Mouse (Mus musculus) ES-E14 (cell line): Measurements from ENCODE around the gene Slc18b1. TPM values are rescaled to one million over a fixed set of nuclear protein-coding genes. Genes with fewer than 3 reads are reported as not detected.

ENCODE experiments used
- DNase-seq: peaks from one replicate; pipeline ENCODE4 v3.0.0-alpha.2; 2013; ENCODE audit warnings: low read depth, low spot score
- H3K27ac ChIP-seq: 2 replicates; pipeline ENCODE4 v1.5.1; 2012; ENCODE audit warnings: low read depth, mild to moderate bottlenecking, low read length, moderate library complexity, mixed read lengths; ENCODE audit not compliant: poor library complexity, insufficient read depth, severe bottlenecking
- H3K36me3 ChIP-seq: 2 replicates; pipeline ENCODE4 v1.6.1; 2012; ENCODE audit warnings: mild to moderate bottlenecking, low read length, moderate library complexity, mixed read lengths; ENCODE audit not compliant: control insufficient read depth, poor library complexity, insufficient read depth, severe bottlenecking
- H3K4me1 ChIP-seq, 2 experiments: fragments of 150-350 bp in 1 of 2; sonication (generic) in 1 of 2; 2 replicates each; pipeline ENCODE4 v1.6.1; 2012; ENCODE audit warnings: low read length in 2 of 2, mild to moderate bottlenecking in 1 of 2, mixed read lengths in 1 of 2; ENCODE audit not compliant: control insufficient read depth in 2 of 2, insufficient read depth in 2 of 2, poor library complexity in 1 of 2
- H3K4me3 ChIP-seq, 2 experiments: fragments of 150-350 bp in 1 of 2; sonication (generic) in 1 of 2; 2 replicates each; pipeline ENCODE4 v1.5.1; 2012; ENCODE audit warnings: low read length in 2 of 2, low read depth in 1 of 2, mild to moderate bottlenecking in 1 of 2, mixed read lengths in 1 of 2; ENCODE audit not compliant: insufficient read depth in 1 of 2, poor library complexity in 1 of 2, severe bottlenecking in 1 of 2
- H3K9ac ChIP-seq: 2 replicates; pipeline ENCODE4 v1.6.1; 2012; ENCODE audit warnings: low read depth, mild to moderate bottlenecking, low read length, mixed read lengths; ENCODE audit not compliant: poor library complexity, insufficient read depth, severe bottlenecking
- H3K9me3 ChIP-seq: fragments of 150-350 bp; sonication (generic); 2 replicates; pipeline ENCODE4 v1.6.1; 2012; ENCODE audit warnings: low read depth, mild to moderate bottlenecking, low read length; ENCODE audit not compliant: control insufficient read depth, insufficient read depth
- CHD2 ChIP-seq: IDR thresholded peaks from 2 replicates; pipeline ENCODE4 v1.6.1; 2014; ENCODE audit warnings: mild to moderate bottlenecking, low read depth, low read length, inconsistent platforms
- HCFC1 ChIP-seq: IDR thresholded peaks from 2 replicates; pipeline ENCODE4 v1.6.1; 2012; ENCODE audit warnings: low read length, inconsistent platforms, borderline replicate concordance; ENCODE audit not compliant: insufficient read depth
- MAFK ChIP-seq: IDR thresholded peaks from 2 replicates; pipeline ENCODE4 v1.6.1; 2014; ENCODE audit warnings: mild to moderate bottlenecking, low read depth, low read length, inconsistent platforms; ENCODE audit not compliant: insufficient read depth
- ZC3H11A ChIP-seq: IDR thresholded peaks from 2 replicates; pipeline ENCODE4 v1.6.1; 2012; ENCODE audit warnings: low read depth, mild to moderate bottlenecking, inconsistent platforms, low read length, borderline replicate concordance
- ZNF384 ChIP-seq: IDR thresholded peaks from 2 replicates; pipeline ENCODE4 v1.6.1; 2012; ENCODE audit warnings: low read depth, low read length, inconsistent platforms
- in situ Hi-C, 2 experiments: fragments of 600-800 bp; cut with MboI; formaldehyde crosslinking; loops; one replicate each; pipeline ENCODE4 v1.15.1; 2025; ENCODE audit warnings: low sequenced_read_pairs in 2 of 2, inconsistent platforms in 1 of 2; ENCODE audit not compliant: unreplicated experiment in 2 of 2
- total RNA-seq: library from RNA; depleted of rRNA; stranded (reverse); fragments of 300-350 nt; gene quantifications from 2 replicates; pipeline ENCODE4 v1.2.3, GENCODE M21; 2012

Slc18b1 gene
- total RNA-seq, 1 experiment: 5.9 TPM

- Histone ChIP-seq H3K9ac (no peak overlapping the region), H3K27ac (no peak overlapping the region), H3K9me3 (no peaks in the 10 kb centered on the region), H3K4me3 (no peak overlapping the region), H3K4me1 (peaks cover 2 to 4% of the 10 kb centered on the region in 2 experiments; a peak in 1 of 4 replicates), H3K36me3 (no peaks in the 10 kb centered on the region; the same call in 1 of the 2 replicates)
- no peak for DNase-seq
- no peak for TF ChIP-seq MAFK
- TF ChIP-seq ZNF384: no peak
- no peak for TF ChIP-seq HCFC1
- TF ChIP-seq CHD2: no peak
- in situ Hi-C loops: loop anchor here in 1 of 2 experiments (25.0 kb wide), 1 partner anchor 816 kb away; no protein-coding TSS in a partner anchor
Observed at GRCm38 (mm10) chr10:23795871-23796520, 790 bp upstream of the Slc18b1 start.

DNA sequence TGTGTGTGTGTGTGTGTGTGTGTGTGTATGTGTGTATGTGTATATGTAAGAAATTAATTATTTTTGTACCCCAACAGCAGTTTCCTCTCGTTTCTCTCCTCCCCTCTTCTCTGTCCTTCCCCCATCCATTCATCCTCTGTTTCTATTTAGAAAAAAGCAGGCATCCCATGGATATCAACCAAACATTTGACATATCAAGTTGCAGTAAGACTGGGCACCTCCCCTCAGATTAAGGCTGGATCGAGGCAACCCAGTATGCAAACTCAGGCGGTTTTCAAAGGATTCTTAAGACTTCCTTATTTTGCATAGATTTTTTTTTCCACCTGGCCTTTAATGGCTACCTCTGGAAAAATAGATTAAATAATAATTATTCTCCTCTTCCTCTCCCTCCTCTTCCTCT is 820 bp downstream of the Slc18b1 start:
- Histone ChIP-seq H3K36me3 (no peaks in the 10 kb centered on the region; the same call in 1 of the 2 replicates), H3K27ac (no peak overlapping the region), H3K4me3 (no peak overlapping the region), H3K9ac (no peak overlapping the region), H3K4me1 (peaks cover 2% of the 10 kb centered on the region in 2 experiments; a peak in 1 of 4 replicates), H3K9me3 (no peaks in the 10 kb centered on the region)
- in situ Hi-C loops: loop anchor here in 1 of 2 experiments (25.0 kb wide), 1 partner anchor 815 kb away; no protein-coding TSS in a partner anchor
- TF ChIP-seq CHD2: no peak
- TF ChIP-seq MAFK: no peak
- DNase-seq: no peak

GRCm38 (mm10) chr10:23798142-23798541 is 1.4 kb downstream of the Slc18b1 start:
- no peak overlapping the region for H3K27ac ChIP-seq
- in situ Hi-C loops: loop anchor here in 1 of 2 experiments (25.0 kb wide), 1 partner anchor 814 kb away; no protein-coding TSS in a partner anchor
- DNase-seq: no peak
- no peaks in the 10 kb centered on the region for H3K9me3 ChIP-seq
- no peaks in the 10 kb centered on the region; the same call in 1 of the 2 replicates for H3K36me3 ChIP-seq
- no peak overlapping the region for H3K4me3 ChIP-seq
- H3K4me1 ChIP-seq: peaks cover 2% of the 10 kb centered on the region in 2 experiments; a peak in 1 of 4 replicates
- no peak overlapping the region for H3K9ac ChIP-seq
- TF ChIP-seq CHD2 (no peak), HCFC1 (no peak), MAFK (no peak), ZC3H11A (no peak), ZNF384 (no peak)

- Histone ChIP-seq H3K9ac (no peak overlapping the region), H3K36me3 (no peaks in the 10 kb centered on the region; the same call in 1 of the 2 replicates), H3K4me1 (peaks cover 2% of the 10 kb centered on the region in 2 experiments; a peak in 1 of 4 replicates), H3K9me3 (no peaks in the 10 kb centered on the region), H3K27ac (no peak overlapping the region), H3K4me3 (no peak overlapping the region)
- DNase-seq: no peak
- TF ChIP-seq HCFC1 (no peak), CHD2 (no peak), ZC3H11A (no peak), MAFK (no peak), ZNF384 (no peak)
- in situ Hi-C loops: loop anchor here (25.0 kb wide), 4 partner anchors 287 to 812 kb away; partner anchors contain the start of genes Taar8a (in 1 of the 2), Taar8b (in 1 of the 2), Taar8c (in 1 of the 2) and Taar9 (in 1 of the 2)
Observed at GRCm38 (mm10) chr10:23799933-23800332, 3.1 kb downstream of the Slc18b1 start.

GRCm38 (mm10) chr10:23802911-23803310 is 6.1 kb downstream of the Slc18b1 start:
- no peak for TF ChIP-seq HCFC1
- no peak for TF ChIP-seq ZC3H11A
- TF ChIP-seq MAFK: no peak
- no peak for TF ChIP-seq CHD2
- TF ChIP-seq ZNF384: no peak
- in situ Hi-C loops: loop anchor here (25.0 kb wide), 3 partner anchors 284 to 509 kb away; partner anchors contain the start of genes Taar8a (in 1 of the 2), Taar8b (in 1 of the 2), Taar8c (in 1 of the 2) and Taar9 (in 1 of the 2)
- no peak for DNase-seq
- H3K27ac ChIP-seq: no peak overlapping the region
- no peaks in the 10 kb centered on the region; the same call in 1 of the 2 replicates for H3K36me3 ChIP-seq
- H3K9me3 ChIP-seq: no peaks in the 10 kb centered on the region
- H3K9ac ChIP-seq: no peak overlapping the region
- peaks cover 0 to 15% of the 10 kb centered on the region in 2 experiments; a peak in 2 of 4 replicates for H3K4me1 ChIP-seq
- H3K4me3 ChIP-seq: no peak overlapping the region
